Mouse (Mus musculus): ENCODE results near the gene Tuft1.
"Not testable (repeated sequence)": the region's sequence is repeated elsewhere in the genome, so short reads cannot be mapped to it uniquely, and the experiment has no call there.

- not testable (repeated sequence) for TF ChIP-seq CTCF (IDR thresholded peaks at IDR 0.05); POLR2A (IDR thresholded peaks at IDR 0.05; ENCODE audit: insufficient read depth, low read depth, low read length); EP300 (IDR thresholded peaks at IDR 0.05; ENCODE audit: insufficient read depth, low read depth, low read length)
Measured at GRCm38 (mm10) chr3:94691694-94692093, 33.0 kb upstream of the Tuft1 start.

All from heart, adult 2 months (tissue).